Mouse (Mus musculus) cortical plate, adult 2 months (tissue): ENCODE data around the gene P3h4.

ENCODE experiments used
- CTCF ChIP-seq: fragments of 200-500 bp; IDR thresholded peaks from 2 replicates; pipeline ENCODE4 v1.5.1; 2011; ENCODE audit warnings: mild to moderate bottlenecking, control low read depth, low read length; ENCODE audit not compliant: insufficient read depth; ENCODE audit errors: extremely low read depth
- POLR2A ChIP-seq: fragments of 200-500 bp; IDR thresholded peaks from 2 replicates; pipeline ENCODE4 v1.6.1; 2011; ENCODE audit warnings: mild to moderate bottlenecking, low read length, control low read depth; ENCODE audit not compliant: insufficient read depth; ENCODE audit errors: extremely low read depth

- TF ChIP-seq POLR2A = no peak
- TF ChIP-seq CTCF = no peak
These were observed 21.1 kb upstream of the P3h4 start for GRCm38 (mm10) chr11:100435678-100436246.
